Mouse (Mus musculus): ENCODE measurements at regions not wholly inside any gene's neighbourhood (a gene's known extent, or its start where the extent isn't known, plus 50 kb on each side); places are given as distances from the start of the nearest gene placed in this dataset.

DNA sequence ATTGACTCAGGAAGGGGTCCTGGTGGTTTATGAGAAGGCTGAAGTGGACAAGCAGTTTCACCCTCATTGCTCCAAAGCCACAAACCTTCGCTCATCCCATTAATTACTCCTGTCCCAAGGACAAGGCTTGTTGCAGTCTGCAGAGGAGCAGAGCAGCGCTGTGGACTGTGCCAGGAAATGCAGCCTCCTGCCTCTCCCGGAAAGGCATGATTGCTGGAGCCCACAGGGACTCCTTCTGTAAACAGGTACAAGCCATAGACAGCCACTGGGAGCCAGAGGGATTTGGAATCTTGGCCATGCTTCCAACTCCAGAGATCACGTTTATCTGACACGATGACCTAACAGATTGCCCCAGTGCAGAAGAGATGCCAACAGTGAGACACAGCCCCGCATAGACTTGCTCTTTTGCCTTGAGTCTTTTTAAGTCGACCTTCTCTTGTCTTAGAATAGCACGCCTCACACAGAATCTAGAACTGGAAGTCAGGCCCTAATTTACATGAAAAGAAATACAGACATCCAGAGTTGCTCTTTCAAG is 275.6 kb upstream of the Nfe2l3 start:
- no peak for ATAC-seq (ENCODE audit: low read depth)
- 58% methylated on average over 8 of the region's 8 CpGs for WGBS
- no peaks in the 10 kb centered on the region for H3K9me3 ChIP-seq (ENCODE audit: control insufficient read depth, low read length)
- H3K9ac ChIP-seq (replicated peaks; ENCODE audit: low read depth, low read length) = no peak overlapping the region
- H3K36me3 ChIP-seq (ENCODE audit: control insufficient read depth, insufficient read depth, low read length) = no peaks in the 10 kb centered on the region
- H3K27me3 ChIP-seq (ENCODE audit: control insufficient read depth, insufficient read depth, low read length) = no peaks in the 10 kb centered on the region
- no peak overlapping the region for H3K4me3 ChIP-seq (ENCODE audit: low read depth, low read length)
- H3K4me1 ChIP-seq (ENCODE audit: control insufficient read depth, insufficient read depth, low read length) = no peaks in the 10 kb centered on the region
- H3K27ac ChIP-seq (ENCODE audit: low read depth, low read length) = no peak overlapping the region
- no peak overlapping the region for H3K4me2 ChIP-seq (ENCODE audit: low read depth, low read length)

DNA sequence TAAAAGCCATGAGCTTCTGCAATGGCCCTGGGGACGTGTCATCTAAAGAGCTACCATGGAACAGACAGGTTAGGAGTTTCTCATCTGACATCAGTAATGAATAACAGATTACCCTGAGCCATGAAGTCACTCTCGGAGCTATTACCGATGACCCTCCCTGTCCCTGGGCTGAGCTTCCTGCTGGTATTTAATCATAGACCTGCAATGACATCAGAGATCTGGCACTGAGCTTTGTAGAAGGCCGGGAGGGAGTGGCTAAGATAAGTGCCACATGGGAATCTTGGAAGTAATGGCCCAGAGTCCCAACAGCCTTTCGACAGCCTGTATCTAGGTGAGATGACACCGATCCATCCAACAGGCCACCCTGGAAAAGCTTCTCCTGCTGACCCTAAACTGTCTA is 271.3 kb upstream of the Nfe2l3 start:
- Histone ChIP-seq H3K9ac (replicated peaks; ENCODE audit: low read depth, low read length) (no peak overlapping the region), H3K27ac (ENCODE audit: low read depth, low read length) (no peak overlapping the region), H3K4me3 (ENCODE audit: low read depth, low read length) (no peak overlapping the region), H3K36me3 (ENCODE audit: control insufficient read depth, insufficient read depth, low read length) (no peaks in the 10 kb centered on the region), H3K4me2 (ENCODE audit: low read depth, low read length) (no peak overlapping the region), H3K9me3 (ENCODE audit: control insufficient read depth, low read length) (no peaks in the 10 kb centered on the region), H3K4me1 (ENCODE audit: control insufficient read depth, insufficient read depth, low read length) (no peaks in the 10 kb centered on the region), H3K27me3 (ENCODE audit: control insufficient read depth, insufficient read depth, low read length) (no peaks in the 10 kb centered on the region)
- WGBS = 82% methylated on average over 6 of the region's 6 CpGs
- no peak for ATAC-seq (ENCODE audit: low read depth)

DNA sequence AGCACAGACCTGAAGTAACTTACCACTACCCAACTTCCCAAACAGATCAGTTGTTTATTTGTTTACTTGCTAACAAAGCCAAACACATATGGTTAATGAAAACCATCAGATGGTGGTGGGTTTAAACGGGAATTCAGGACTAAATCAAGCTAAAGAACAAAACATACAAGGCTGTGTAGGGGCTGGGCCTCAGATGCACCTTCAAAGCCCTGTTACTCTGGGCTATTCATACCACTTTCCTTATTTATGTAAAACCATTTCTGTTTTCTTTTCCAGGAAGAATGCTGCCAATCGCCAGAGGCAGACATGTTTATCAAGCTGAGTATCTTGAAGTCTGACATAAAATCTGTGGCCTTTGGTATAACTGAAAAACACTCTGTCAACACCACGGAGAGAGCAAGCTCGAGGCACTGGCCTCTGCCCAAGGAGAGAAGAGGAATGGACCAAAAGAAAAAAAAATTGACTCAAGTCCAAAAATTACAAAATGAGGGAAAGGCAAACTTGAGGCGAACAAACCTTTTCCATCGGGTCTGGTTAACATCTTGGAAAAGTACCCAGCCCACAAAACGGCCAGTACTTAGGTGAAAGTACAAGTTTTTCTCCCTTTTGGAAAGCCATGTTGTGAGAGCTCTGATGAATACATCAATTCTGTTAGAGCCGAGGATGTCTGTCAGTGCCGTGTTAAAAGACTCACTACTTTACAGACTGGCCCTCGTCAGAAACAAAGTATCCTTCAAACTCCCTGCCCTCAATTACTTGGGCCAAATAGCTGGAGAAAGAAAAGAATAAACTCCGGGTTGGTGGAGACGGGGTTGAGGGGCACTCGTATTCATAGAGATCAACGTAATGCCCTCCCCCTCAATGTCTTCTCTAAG is 270.0 kb upstream of the Nfe2l3 start:
- ATAC-seq (ENCODE audit: low read depth) = no peak
- no peak overlapping the region for H3K4me2 ChIP-seq (ENCODE audit: low read depth, low read length)
- 63% methylated on average over 14 of the region's 14 CpGs for WGBS
- no peaks in the 10 kb centered on the region for H3K27me3 ChIP-seq (ENCODE audit: control insufficient read depth, insufficient read depth, low read length)
- no peaks in the 10 kb centered on the region for H3K4me1 ChIP-seq (ENCODE audit: control insufficient read depth, insufficient read depth, low read length)
- H3K9ac ChIP-seq (replicated peaks; ENCODE audit: low read depth, low read length) = no peak overlapping the region
- no peak overlapping the region for H3K27ac ChIP-seq (ENCODE audit: low read depth, low read length)
- H3K4me3 ChIP-seq (ENCODE audit: low read depth, low read length) = no peak overlapping the region
- no peaks in the 10 kb centered on the region for H3K9me3 ChIP-seq (ENCODE audit: control insufficient read depth, low read length)
- H3K36me3 ChIP-seq (ENCODE audit: control insufficient read depth, insufficient read depth, low read length) = no peaks in the 10 kb centered on the region

DNA sequence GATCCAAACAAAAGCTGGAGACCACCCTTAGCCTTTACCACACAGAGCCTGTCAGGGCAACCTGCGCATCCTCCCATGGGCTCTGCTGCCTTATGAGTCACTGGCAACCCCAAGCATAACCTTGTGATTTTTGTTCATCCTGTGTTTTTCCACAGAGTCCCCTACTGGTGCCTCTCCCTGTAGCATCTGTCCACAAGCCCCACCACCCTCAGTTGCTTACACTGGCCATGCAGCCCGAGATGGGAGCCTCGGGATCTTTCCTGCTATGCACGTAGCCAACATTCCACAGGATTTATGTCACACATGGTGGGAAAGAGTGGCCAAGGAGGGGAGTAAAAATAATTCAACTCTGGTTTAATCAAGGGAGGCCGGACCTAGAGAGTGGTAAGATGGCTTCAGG is 269.2 kb upstream of the Nfe2l3 start:
- no peaks in the 10 kb centered on the region for H3K27me3 ChIP-seq (ENCODE audit: control insufficient read depth, insufficient read depth, low read length)
- peaks cover under 1% of the 10 kb centered on the region; the same call in 1 of the 2 replicates for H3K4me1 ChIP-seq (ENCODE audit: control insufficient read depth, insufficient read depth, low read length)
- no peak for ATAC-seq (ENCODE audit: low read depth)
- H3K9ac ChIP-seq (replicated peaks; ENCODE audit: low read depth, low read length) = no peak overlapping the region
- H3K4me3 ChIP-seq (ENCODE audit: low read depth, low read length) = no peak overlapping the region
- no peak overlapping the region for H3K27ac ChIP-seq (ENCODE audit: low read depth, low read length)
- no peaks in the 10 kb centered on the region for H3K36me3 ChIP-seq (ENCODE audit: control insufficient read depth, insufficient read depth, low read length)
- 68% methylated on average over 5 of the region's 5 CpGs for WGBS
- H3K4me2 ChIP-seq (ENCODE audit: low read depth, low read length) = no peak overlapping the region
- no peaks in the 10 kb centered on the region for H3K9me3 ChIP-seq (ENCODE audit: control insufficient read depth, low read length)

DNA sequence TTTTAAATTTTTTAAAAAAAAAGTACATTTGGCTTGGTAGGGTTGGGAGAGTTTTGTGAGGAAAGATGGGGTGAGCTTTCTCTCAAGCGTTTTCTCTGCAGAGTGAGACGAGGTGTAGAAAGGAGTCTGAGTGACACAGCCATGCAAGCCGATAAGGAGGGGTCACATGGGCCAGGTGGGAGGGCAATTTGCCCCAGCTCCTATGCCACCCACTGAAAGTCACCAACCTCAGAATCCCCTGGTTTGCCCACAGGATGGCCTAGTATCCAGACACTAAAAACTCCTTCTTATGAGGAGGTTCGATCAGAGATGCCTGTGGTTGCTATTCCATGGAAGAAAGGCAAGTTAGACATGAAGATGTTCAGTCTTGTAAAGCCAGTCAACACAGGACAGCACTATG is 268.6 kb upstream of the Nfe2l3 start:
- no peak overlapping the region for H3K4me3 ChIP-seq (ENCODE audit: low read depth, low read length)
- ATAC-seq (ENCODE audit: low read depth) = no peak
- H3K36me3 ChIP-seq (ENCODE audit: control insufficient read depth, insufficient read depth, low read length) = no peaks in the 10 kb centered on the region
- H3K27me3 ChIP-seq (ENCODE audit: control insufficient read depth, insufficient read depth, low read length) = no peaks in the 10 kb centered on the region
- peaks cover 7% of the 10 kb centered on the region for H3K4me1 ChIP-seq (ENCODE audit: control insufficient read depth, insufficient read depth, low read length)
- WGBS = 83% methylated on average over 4 of the region's 4 CpGs
- no peak overlapping the region for H3K27ac ChIP-seq (ENCODE audit: low read depth, low read length)
- no peak overlapping the region for H3K9ac ChIP-seq (replicated peaks; ENCODE audit: low read depth, low read length)
- H3K9me3 ChIP-seq (ENCODE audit: control insufficient read depth, low read length) = no peaks in the 10 kb centered on the region
- H3K4me2 ChIP-seq (ENCODE audit: low read depth, low read length) = no peak overlapping the region

DNA sequence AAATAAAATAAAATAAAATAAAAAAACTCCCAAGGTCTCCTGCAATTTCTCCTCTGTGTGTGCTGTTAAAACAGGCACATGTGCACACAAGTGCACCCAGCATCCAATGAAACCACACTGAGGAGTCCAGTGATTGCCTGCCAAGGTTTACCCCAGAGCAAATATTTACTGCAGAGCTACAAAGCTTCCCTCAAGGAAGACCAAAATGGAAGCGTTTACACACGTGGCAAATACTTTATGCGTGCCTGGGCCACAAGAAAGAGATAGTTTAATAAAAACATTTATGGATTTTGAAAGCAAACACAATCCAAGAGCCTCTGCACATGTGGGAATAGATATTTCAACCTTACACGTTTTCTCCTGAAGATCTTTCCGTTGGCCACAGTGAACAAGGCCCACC is 265.4 kb upstream of the Nfe2l3 start:
- Histone ChIP-seq H3K4me1 (ENCODE audit: control insufficient read depth, insufficient read depth, low read length) (peaks cover 14% of the 10 kb centered on the region), H3K9ac (replicated peaks; ENCODE audit: low read depth, low read length) (no peak overlapping the region), H3K4me3 (ENCODE audit: low read depth, low read length) (no peak overlapping the region), H3K9me3 (ENCODE audit: control insufficient read depth, low read length) (no peaks in the 10 kb centered on the region), H3K27ac (ENCODE audit: low read depth, low read length) (no peak overlapping the region), H3K36me3 (ENCODE audit: control insufficient read depth, insufficient read depth, low read length) (no peaks in the 10 kb centered on the region), H3K4me2 (ENCODE audit: low read depth, low read length) (no peak overlapping the region), H3K27me3 (ENCODE audit: control insufficient read depth, insufficient read depth, low read length) (no peaks in the 10 kb centered on the region)
- no peak for ATAC-seq (ENCODE audit: low read depth)
- 68% methylated on average over 5 of the region's 5 CpGs for WGBS

DNA sequence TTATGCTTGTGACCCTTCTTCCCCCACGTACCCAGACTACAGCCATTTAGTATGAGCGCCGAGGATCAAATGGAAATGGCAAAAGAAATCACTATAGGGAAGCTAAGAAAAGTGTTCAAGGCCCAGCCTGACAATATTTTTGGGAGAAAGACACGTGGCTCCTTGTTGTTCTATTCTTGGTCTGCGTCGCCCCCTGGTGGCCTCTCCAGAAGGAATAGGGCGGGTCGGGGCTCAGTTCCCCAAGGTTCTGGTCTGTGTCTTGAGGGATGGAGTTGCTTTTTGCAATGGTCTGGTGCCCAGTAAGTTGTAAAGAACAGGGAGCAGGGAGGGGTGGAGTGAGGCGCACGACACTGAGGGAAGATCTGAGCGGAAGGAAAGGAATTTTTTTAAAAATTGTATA is 264.4 kb upstream of the Nfe2l3 start:
- H3K4me1 ChIP-seq (ENCODE audit: control insufficient read depth, insufficient read depth, low read length) = peaks cover 20% of the 10 kb centered on the region
- H3K36me3 ChIP-seq (ENCODE audit: control insufficient read depth, insufficient read depth, low read length) = no peaks in the 10 kb centered on the region
- no peaks in the 10 kb centered on the region for H3K27me3 ChIP-seq (ENCODE audit: control insufficient read depth, insufficient read depth, low read length)
- peak overlapping the region; percentile 57 for H3K4me2 ChIP-seq (ENCODE audit: low read depth, low read length)
- peak; percentile 28; the same call in 1 of the 2 replicates for ATAC-seq (ENCODE audit: low read depth)
- no peak overlapping the region for H3K4me3 ChIP-seq (ENCODE audit: low read depth, low read length)
- no peak overlapping the region for H3K9ac ChIP-seq (replicated peaks; ENCODE audit: low read depth, low read length)
- 4% methylated on average over 11 of the region's 11 CpGs for WGBS
- H3K9me3 ChIP-seq (ENCODE audit: control insufficient read depth, low read length) = no peaks in the 10 kb centered on the region
- H3K27ac ChIP-seq (ENCODE audit: low read depth, low read length) = no peak overlapping the region; the same call in 1 of the 2 replicates

DNA sequence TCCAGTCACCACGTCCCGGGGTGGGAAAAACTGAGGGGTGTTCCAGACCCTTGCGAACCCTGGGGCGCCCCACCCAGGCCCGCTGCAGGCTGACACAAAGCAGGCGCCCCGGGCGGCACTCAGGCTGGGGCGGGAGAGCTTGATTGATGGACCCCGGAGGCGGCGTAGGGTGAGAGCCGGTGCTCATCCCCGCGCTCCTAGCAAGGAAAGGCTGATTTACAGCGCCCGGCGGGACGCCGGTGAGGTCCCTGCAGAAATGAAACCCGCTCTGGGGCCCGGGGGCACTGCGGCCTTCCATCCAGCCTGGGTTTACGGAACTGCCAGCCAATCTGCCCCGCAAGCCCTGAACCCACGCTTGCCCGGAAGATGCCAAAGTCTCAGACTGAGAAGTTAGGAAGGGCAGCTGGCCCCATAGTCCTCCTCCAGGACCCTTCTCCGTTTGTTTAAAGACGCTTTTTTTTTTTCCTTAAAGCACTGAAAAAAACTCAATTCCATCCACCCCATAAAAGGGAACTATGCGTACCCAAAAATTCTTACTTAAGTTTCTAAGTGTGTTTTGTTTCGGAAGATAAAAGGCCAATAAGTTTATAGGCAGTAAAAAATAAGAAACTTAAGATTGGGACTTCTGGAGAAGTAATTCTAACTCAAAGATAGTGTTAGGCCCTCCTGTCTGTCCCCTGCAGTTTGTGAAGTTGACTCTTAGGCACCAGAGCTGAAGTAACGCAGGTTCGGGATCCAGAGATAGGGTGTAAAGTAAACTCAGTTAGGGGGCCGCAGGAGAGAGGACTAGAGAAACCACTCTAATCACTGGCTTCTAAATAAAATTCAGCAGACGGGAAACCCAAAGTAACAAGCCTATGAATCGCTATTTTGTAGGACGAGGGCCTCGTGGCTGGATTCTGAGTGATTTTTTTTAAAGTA is 263.4 kb upstream of the Nfe2l3 start:
- Histone ChIP-seq H3K4me2 (ENCODE audit: low read depth, low read length) (peak overlapping the region; percentile 57), H3K9ac (replicated peaks; ENCODE audit: low read depth, low read length) (peak overlapping the region; percentile 51), H3K4me3 (ENCODE audit: low read depth, low read length) (peak overlapping the region; percentile 20), H3K36me3 (ENCODE audit: control insufficient read depth, insufficient read depth, low read length) (no peaks in the 10 kb centered on the region), H3K27ac (ENCODE audit: low read depth, low read length) (peak overlapping the region; percentile 77), H3K4me1 (ENCODE audit: control insufficient read depth, insufficient read depth, low read length) (peaks cover 25% of the 10 kb centered on the region), H3K27me3 (ENCODE audit: control insufficient read depth, insufficient read depth, low read length) (no peaks in the 10 kb centered on the region), H3K9me3 (ENCODE audit: control insufficient read depth, low read length) (no peaks in the 10 kb centered on the region)
- peak; percentile 19; the same call in 1 of the 2 replicates for ATAC-seq (ENCODE audit: low read depth)
- 5% methylated on average over 38 of the region's 38 CpGs for WGBS
